Mouse (Mus musculus) cerebellum, adult 2 months (tissue): ENCODE measurements around the gene Fosl1. TPM values are rescaled to one million over a fixed set of nuclear protein-coding genes. Genes with fewer than 3 reads are reported as not detected.

ENCODE experiments used
- DNase-seq, 2 experiments: peaks; one replicate each; pipeline ENCODE4 v3.0.0; 2021
- H3K27ac ChIP-seq: fragments of 200-500 bp; 2 replicates; pipeline ENCODE4 v1.5.1; 2012; ENCODE audit warnings: low read length, control low read depth, inconsistent platforms; ENCODE audit not compliant: insufficient read depth
- H3K27me3 ChIP-seq: fragments of 200-500 bp; 2 replicates; pipeline ENCODE4 v1.6.1; 2012; ENCODE audit warnings: inconsistent platforms, mild to moderate bottlenecking, low read length, moderate library complexity; ENCODE audit not compliant: control insufficient read depth, insufficient read depth
- H3K4me1 ChIP-seq: fragments of 200-500 bp; 2 replicates; pipeline ENCODE4 v1.6.1; 2011; ENCODE audit warnings: low read length; ENCODE audit not compliant: control insufficient read depth, insufficient read depth
- H3K4me3 ChIP-seq: fragments of 200-500 bp; replicated peaks from 2 replicates; pipeline ENCODE3; 2011; ENCODE audit warnings: mild to moderate bottlenecking, low read depth, low read length, control low read depth; ENCODE audit not compliant: insufficient read depth
- CTCF ChIP-seq: fragments of 200-500 bp; IDR thresholded peaks from 2 replicates; pipeline ENCODE4 v1.5.1; 2011; ENCODE audit warnings: low read depth, mild to moderate bottlenecking, control low read depth, low read length, moderate library complexity, borderline replicate concordance; ENCODE audit not compliant: insufficient read depth
- POLR2A ChIP-seq: fragments of 200-500 bp; IDR thresholded peaks from 2 replicates; pipeline ENCODE4 v1.6.1; 2011; ENCODE audit warnings: low read length, control low read depth, borderline replicate concordance; ENCODE audit not compliant: insufficient read depth
- WGBS: fragments of 180-500 bp; shearing (Covaris S2); methylation state at CpG from one replicate; pipeline ENCODE4 v1.1.7; 2018; 5-methylcytosine and 5-hydroxymethylcytosine counted together
- polyA plus RNA-seq: library from polyadenylated mRNA; depleted of rRNA; stranded (reverse); fragments of >200 nt; gene quantifications from 2 replicates; pipeline ENCODE4 v1.2.3, GENCODE M21; 2012

Gene Fosl1
- polyA plus RNA-seq, 1 experiment = not detected

GRCm38 (mm10) chr19:5444371-5444908 lies 2.9 kb upstream of the Fosl1 start:
- WGBS = 70% methylated on average over 9 of the region's 9 CpGs
- Histone ChIP-seq H3K27ac (no peak overlapping the region), H3K4me1 (no peaks in the 10 kb centered on the region; the same call in 1 of the 2 replicates)

DNA sequence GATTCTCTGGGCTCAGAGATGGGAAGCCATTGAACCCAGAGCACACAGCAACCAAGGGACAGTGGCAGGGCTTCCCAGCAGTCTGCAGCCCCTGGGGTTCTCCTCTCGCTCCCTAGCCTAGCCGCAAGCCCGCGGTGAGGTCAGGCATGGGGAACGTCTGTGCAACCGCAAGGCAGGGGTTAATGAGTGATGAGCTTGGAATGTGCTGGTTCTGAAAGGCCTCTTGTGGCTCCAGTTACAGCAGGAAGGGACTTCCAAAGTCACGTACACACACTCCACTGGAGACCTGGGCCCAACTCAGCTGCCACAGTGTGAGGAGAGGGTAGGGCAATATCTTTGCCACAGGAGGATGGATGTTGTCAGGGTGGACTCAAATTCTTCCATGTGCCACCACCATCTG lies 2.4 kb upstream of the Fosl1 start:
- Histone ChIP-seq H3K4me1 (no peaks in the 10 kb centered on the region; the same call in 1 of the 2 replicates), H3K27ac (no peak overlapping the region), H3K27me3 (no peaks in the 10 kb centered on the region), H3K4me3 (no peak overlapping the region)
- no peak for DNase-seq
- WGBS = 44% methylated on average over 7 of the region's 7 CpGs
- no peak for TF ChIP-seq CTCF
- no peak for TF ChIP-seq POLR2A

More at GRCm38 (mm10) chr19:5444371-5444908, 2.9 kb upstream of the Fosl1 start:
- Histone ChIP-seq H3K27me3 (no peaks in the 10 kb centered on the region), H3K4me3 (no peak overlapping the region)
- no peak for TF ChIP-seq POLR2A
- DNase-seq = no peak

- WGBS = 93% methylated on average over 5 of the region's 5 CpGs
- no peak for TF ChIP-seq CTCF
- TF ChIP-seq POLR2A = no peak
- H3K27me3 ChIP-seq = no peaks in the 10 kb centered on the region
Measured at GRCm38 (mm10) chr19:5445747-5446146, 1.6 kb upstream of the Fosl1 start.

DNA sequence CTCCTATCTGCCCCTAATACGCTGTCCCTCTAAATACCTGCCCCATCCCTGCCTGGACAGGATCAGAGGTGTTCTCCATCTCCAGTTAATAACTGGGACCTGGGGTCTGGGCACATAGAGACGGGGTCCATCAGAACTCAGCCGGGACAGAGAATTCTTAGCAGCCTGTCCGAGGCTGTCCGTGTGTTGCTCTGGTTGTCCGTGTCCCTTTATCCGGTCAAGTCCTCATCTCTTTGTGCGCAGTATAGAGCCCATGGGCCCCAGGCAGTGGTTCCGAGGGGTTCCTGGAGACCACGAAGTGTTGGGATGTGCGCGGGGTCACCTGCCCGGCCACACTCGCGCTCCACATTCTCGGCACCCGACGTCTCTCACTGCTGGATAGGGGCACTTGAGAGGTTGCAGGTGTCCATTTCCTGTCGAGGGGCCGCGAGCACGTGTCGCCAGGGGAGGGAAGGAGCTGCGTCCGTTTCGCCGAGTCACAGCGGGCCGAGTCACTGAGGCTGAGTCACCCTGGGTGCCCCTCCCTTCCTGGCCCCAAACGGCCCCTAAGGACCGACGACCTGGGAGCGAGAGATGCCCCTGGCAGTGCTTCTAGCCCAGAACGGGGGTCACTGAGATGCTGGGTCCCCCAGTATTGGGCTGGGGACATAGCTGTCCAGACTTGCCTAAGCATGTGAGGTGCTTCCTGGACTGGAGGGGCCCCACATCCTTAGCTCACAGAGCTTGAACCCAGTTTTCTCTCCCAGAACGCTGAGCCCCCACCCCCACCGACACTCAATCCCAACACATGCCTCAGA lies 1.2 kb downstream of the Fosl1 start:
- no peak for TF ChIP-seq CTCF
- no peak for TF ChIP-seq POLR2A
- 8% methylated on average over 36 of the region's 36 CpGs for WGBS
- no peaks in the 10 kb centered on the region; the same call in 1 of the 2 replicates for H3K4me1 ChIP-seq
- DNase-seq = no peak
- no peak overlapping the region for H3K4me3 ChIP-seq
- H3K27ac ChIP-seq = no peak overlapping the region
- no peaks in the 10 kb centered on the region for H3K27me3 ChIP-seq

More at GRCm38 (mm10) chr19:5445747-5446146, 1.6 kb upstream of the Fosl1 start:
- no peaks in the 10 kb centered on the region; the same call in 1 of the 2 replicates for H3K4me1 ChIP-seq
- no peak overlapping the region for H3K4me3 ChIP-seq
- H3K27ac ChIP-seq = no peak overlapping the region
- no peak for DNase-seq

DNA sequence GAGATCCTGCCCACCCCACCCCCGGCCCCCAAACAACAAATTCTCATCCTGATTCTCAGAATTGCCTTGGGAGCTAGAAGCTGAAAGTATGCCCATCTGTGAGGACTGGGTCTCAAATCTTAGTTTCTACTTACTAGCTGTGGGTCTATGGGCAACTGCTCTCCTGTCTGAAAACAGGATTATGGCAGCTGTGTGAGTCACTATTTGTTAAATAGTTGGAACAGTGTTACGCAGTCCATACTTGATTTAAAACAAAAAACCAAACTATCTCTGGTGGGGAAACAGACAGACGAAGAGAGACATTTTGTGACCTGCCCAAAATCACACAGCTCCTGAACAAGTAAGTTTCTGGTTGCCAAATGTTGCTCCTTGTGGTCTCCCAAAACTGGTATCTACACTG lies 2.3 kb downstream of the Fosl1 start:
- TF ChIP-seq POLR2A (no peak), CTCF (no peak)
- peaks cover 2% of the 10 kb centered on the region; the same call in 1 of the 2 replicates for H3K4me1 ChIP-seq
- H3K27me3 ChIP-seq = no peaks in the 10 kb centered on the region
- H3K27ac ChIP-seq = no peak overlapping the region
- 83% methylated on average over 3 of the region's 3 CpGs for WGBS
- H3K4me3 ChIP-seq = no peak overlapping the region
- no peak for DNase-seq

- no peak for DNase-seq
- no peak overlapping the region; the same call in 1 of the 2 replicates for H3K27ac ChIP-seq
- TF ChIP-seq POLR2A = no peak
- 0 out of 2 replicates have a peak, but pooled peaks have one; percentile 5 for TF ChIP-seq CTCF
- H3K4me3 ChIP-seq = no peak overlapping the region
- H3K4me1 ChIP-seq = peaks cover 7% of the 10 kb centered on the region; the same call in 1 of the 2 replicates
- no peaks in the 10 kb centered on the region for H3K27me3 ChIP-seq
- 72% methylated on average over 6 of the region's 6 CpGs for WGBS
Measured at GRCm38 (mm10) chr19:5451766-5452165, 4.4 kb downstream of the Fosl1 start.

- DNase-seq = peak in 1 of 2 experiments; percentile 20
- Histone ChIP-seq H3K4me1 (peaks cover 10% of the 10 kb centered on the region), H3K4me3 (peak overlapping the region; percentile 77), H3K27ac (no peak overlapping the region), H3K27me3 (no peaks in the 10 kb centered on the region)
- 47% methylated on average over 12 of the region's 12 CpGs for WGBS
- TF ChIP-seq POLR2A (no peak), CTCF (no peak)
Measured at GRCm38 (mm10) chr19:5455037-5455436, 7.7 kb downstream of the Fosl1 start.

- peaks cover 10% of the 10 kb centered on the region for H3K4me1 ChIP-seq
- H3K27me3 ChIP-seq = no peaks in the 10 kb centered on the region
- DNase-seq = peak in 1 of 2 experiments; percentile 30
- TF ChIP-seq POLR2A = no peak
- no peak for TF ChIP-seq CTCF
- H3K27ac ChIP-seq = peak overlapping the region; percentile 96; the same call in 1 of the 2 replicates
- WGBS = 8% methylated on average over 8 of the region's 8 CpGs
- H3K4me3 ChIP-seq = peak overlapping the region; percentile 77
Measured at GRCm38 (mm10) chr19:5455568-5455967, 8.2 kb downstream of the Fosl1 start.
